Comparison of ENCODE assay signal across 8 mouse cellular contexts in the genomic region with DNA sequence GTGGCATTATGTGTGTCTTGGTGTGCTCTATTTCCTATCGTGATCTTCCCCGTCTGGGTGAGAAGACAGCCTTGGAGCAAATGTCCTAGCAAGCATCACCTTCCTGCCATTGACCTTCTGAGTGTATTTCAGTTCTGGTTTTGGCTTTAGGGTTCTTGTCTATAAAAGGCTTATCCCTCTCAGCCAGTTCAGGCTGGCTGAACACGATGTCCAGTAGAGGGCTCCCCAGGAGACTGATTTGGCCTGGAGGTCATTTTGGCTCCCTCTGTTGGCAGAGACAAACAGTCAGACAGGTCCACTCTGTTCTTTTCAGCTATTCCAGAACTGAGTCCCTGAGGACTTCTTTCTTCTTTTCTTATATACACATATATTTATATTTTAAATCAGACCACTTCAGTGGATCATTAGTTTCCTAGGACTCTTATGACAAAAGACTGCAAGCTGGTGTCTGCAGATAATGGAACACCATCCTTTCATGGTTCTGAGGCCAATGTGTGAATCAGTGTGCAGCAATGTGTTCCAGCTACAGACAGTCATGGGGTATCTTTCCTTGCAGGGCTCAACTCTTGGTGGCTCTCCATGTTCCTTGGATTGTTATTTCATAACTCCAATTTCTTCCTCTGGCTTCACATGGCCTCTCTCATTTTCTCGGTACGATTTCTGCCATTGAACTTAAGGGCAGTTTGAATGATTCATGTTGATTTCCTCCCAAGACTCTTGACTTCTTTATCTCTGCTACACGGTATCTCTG.
DNase-seq lines count a peak whose midpoint lies in the region; ATAC-seq and TF ChIP-seq lines count a peak whose summit lies in the region.

No protein-coding gene starts in this region.

- no peak overlapping the region for H3K27ac ChIP-seq in kidney, embryonic 14.5 days (ENCODE audit: low read depth, low read length)
- H3K27ac ChIP-seq in gastrocnemius, adult 2 months = peak overlapping the region; percentile 60
- no peak overlapping the region for H3K27ac ChIP-seq in neural tube, embryonic 11.5 days (ENCODE audit: low read depth, low read length)

- no peak overlapping the region for H3K4me3 ChIP-seq in kidney, embryonic 14.5 days (ENCODE audit: low read length)
- no peak overlapping the region for H3K4me3 ChIP-seq in E14TG2a.4 (replicated peaks; ENCODE audit: low read length)
- H3K4me3 ChIP-seq in gastrocnemius, adult 2 months = no peak overlapping the region
- no peak overlapping the region for H3K4me3 ChIP-seq in neural tube, embryonic 11.5 days (ENCODE audit: low read depth, low read length)

- no peaks in the 10 kb centered on the region for H3K4me1 ChIP-seq in kidney, embryonic 14.5 days (ENCODE audit: control insufficient read depth, insufficient read depth, low read length)
- H3K4me1 ChIP-seq in E14TG2a.4 (replicated peaks; ENCODE audit: low read depth, low read length) = no peaks in the 10 kb centered on the region
- no peaks in the 10 kb centered on the region for H3K4me1 ChIP-seq in neural tube, embryonic 11.5 days (ENCODE audit: control insufficient read depth, insufficient read depth, low read length)

- WGBS in kidney, embryonic 14.5 days = 79% methylated on average over 6 of the region's 6 CpGs
- 79% methylated on average over 6 of the region's 6 CpGs for WGBS in neural tube, embryonic 11.5 days

- no peak overlapping the region for H3K4me2 ChIP-seq in kidney, embryonic 14.5 days (replicated peaks; ENCODE audit: low read depth, low read length)
- H3K4me2 ChIP-seq in neural tube, embryonic 11.5 days (ENCODE audit: low read depth) = no peak overlapping the region

- H3K9me3 ChIP-seq in kidney, embryonic 14.5 days (ENCODE audit: control insufficient read depth, low read length) = no peaks in the 10 kb centered on the region
- peaks cover 6% of the 10 kb centered on the region; the same call in 1 of the 2 replicates for H3K9me3 ChIP-seq in E14TG2a.4 (ENCODE audit: low read length)
- H3K9me3 ChIP-seq in neural tube, embryonic 11.5 days (ENCODE audit: control insufficient read depth, low read length) = no peaks in the 10 kb centered on the region

- H3K9ac ChIP-seq in kidney, embryonic 14.5 days (ENCODE audit: low read depth, low read length) = no peak overlapping the region
- no peak overlapping the region for H3K9ac ChIP-seq in neural tube, embryonic 11.5 days (ENCODE audit: low read length)

- DNase-seq in kidney, adult 11 months = peak; percentile 60
- peak; percentile 3 for DNase-seq in c-Kit-positive CD71-positive TER-119-positive erythroid progenitor cells, embryonic 14.5 days (ENCODE audit: low spot score)
- DNase-seq in gastrocnemius, adult 2 months = peak; percentile 85
- peak; percentile 39 for DNase-seq in layer of hippocampus, adult 9-11 months
- peak; percentile 18 for DNase-seq in neural tube, embryonic 11.5 days (ENCODE audit: low spot score)
- peak; percentile 65 to 67 for DNase-seq in urinary bladder, postnatal 4 days (ENCODE audit: low spot score in 2 of 2)

- peak; percentile 36 for TF ChIP-seq CTCF in E14TG2a.4 (conservative IDR thresholded peaks at IDR 0.05; ENCODE audit: low read length)
- TF ChIP-seq CTCF in gastrocnemius, adult 2 months (IDR thresholded peaks at IDR 0.05) = peak; percentile 82

- intact Hi-C loops in gastrocnemius, adult 2 months (cut with DNase I) = no loop called here

- H3K27me3 ChIP-seq in kidney, embryonic 14.5 days (ENCODE audit: control insufficient read depth, insufficient read depth, low read length) = no peaks in the 10 kb centered on the region
- H3K27me3 ChIP-seq in E14TG2a.4 (ENCODE audit: insufficient read depth, low read length) = no peaks in the 10 kb centered on the region
- no peaks in the 10 kb centered on the region for H3K27me3 ChIP-seq in neural tube, embryonic 11.5 days (ENCODE audit: control insufficient read depth, insufficient read depth, low read length)

- H3K36me3 ChIP-seq in kidney, embryonic 14.5 days (ENCODE audit: control insufficient read depth, insufficient read depth, low read length) = no peaks in the 10 kb centered on the region
- H3K36me3 ChIP-seq in E14TG2a.4 (ENCODE audit: insufficient read depth, low read length) = no peaks in the 10 kb centered on the region
- H3K36me3 ChIP-seq in neural tube, embryonic 11.5 days (ENCODE audit: control insufficient read depth, insufficient read depth, low read length) = no peaks in the 10 kb centered on the region

- no peak for ATAC-seq in kidney, embryonic 14.5 days (ENCODE audit: low FRiP score, low TSS enrichment)
- no peak for ATAC-seq in neural tube, embryonic 11.5 days (ENCODE audit: insufficient read depth, low FRiP score, low TSS enrichment)

Comparison
In these comparisons a context has a peak if more than half of its experiments do, and no peak if none do; other contexts are left out.
1. DNase-seq: peak in every context shown above with its lines; median percentile 85 in gastrocnemius, adult 2 months; 66 in urinary bladder, postnatal 4 days; 60 in kidney, adult 11 months; 39 in layer of hippocampus, adult 9-11 months; 18 in neural tube, embryonic 11.5 days; 3 in c-Kit-positive CD71-positive TER-119-positive erythroid progenitor cells, embryonic 14.5 days.